Mouse (Mus musculus) heart, embryonic 15.5 days (tissue): ENCODE results near the gene Trim9. TPM values are rescaled to one million over a fixed set of nuclear protein-coding genes. Genes with fewer than 3 reads are reported as not detected.

Source experiments
- ATAC-seq: fragments of 200-750 bp; cut with Nextera tagmentation; replicated peaks from 2 replicates; pipeline ENCODE4 v1.8.0; 2017; ENCODE audit warnings: low read depth, moderate TSS enrichment; ENCODE audit not compliant: insufficient number of reproducible peaks, insufficient read depth, low FRiP score
- H3K27ac ChIP-seq: fragments of 300-500 bp; sonication (generic); 2 replicates; pipeline ENCODE4 v1.5.1; 2015; ENCODE audit warnings: mild to moderate bottlenecking, inconsistent platforms
- H3K27me3 ChIP-seq: fragments of 300-500 bp; sonication (generic); 2 replicates; pipeline ENCODE4 v1.6.1; 2015; ENCODE audit warnings: inconsistent platforms
- H3K36me3 ChIP-seq: fragments of 300-500 bp; sonication (generic); 2 replicates; pipeline ENCODE4 v1.6.1; 2015; ENCODE audit warnings: mild to moderate bottlenecking, inconsistent platforms
- H3K4me1 ChIP-seq: fragments of 300-500 bp; sonication (generic); replicated peaks from 2 replicates; pipeline ENCODE4 v1.6.1; 2015; ENCODE audit warnings: inconsistent platforms
- H3K4me2 ChIP-seq: fragments of 300-500 bp; sonication (generic); 2 replicates; pipeline ENCODE4 v1.6.1; 2015; ENCODE audit warnings: inconsistent platforms, mild to moderate bottlenecking, moderate library complexity
- H3K4me3 ChIP-seq: fragments of 300-500 bp; sonication (generic); 2 replicates; pipeline ENCODE4 v1.5.1; 2015; ENCODE audit warnings: mild to moderate bottlenecking, inconsistent platforms
- H3K9ac ChIP-seq: fragments of 300-500 bp; sonication (generic); 2 replicates; pipeline ENCODE4 v1.6.1; 2015; ENCODE audit warnings: mild to moderate bottlenecking, inconsistent platforms
- H3K9me3 ChIP-seq: fragments of 300-500 bp; sonication (generic); replicated peaks from 2 replicates; pipeline ENCODE4 v1.6.1; 2016; ENCODE audit warnings: inconsistent platforms
- WGBS: fragments of 180-500 bp; shearing (Covaris S2); methylation state at CpG from one replicate; pipeline ENCODE4 v1.1.7; 2015; ENCODE audit warnings: mixed read lengths; 5-methylcytosine and 5-hydroxymethylcytosine counted together
- polyA plus RNA-seq: library from polyadenylated mRNA; unstranded; fragments of >200 nt; fragmentation: Nextera tagmentation; extraction: Ambion mirVana; gene quantifications from 2 replicates; pipeline ENCODE4 v1.2.1, GENCODE M21; 2015

Gene Trim9
- polyA plus RNA-seq, 1 experiment from 2014 or later = 0.25 TPM

DNA sequence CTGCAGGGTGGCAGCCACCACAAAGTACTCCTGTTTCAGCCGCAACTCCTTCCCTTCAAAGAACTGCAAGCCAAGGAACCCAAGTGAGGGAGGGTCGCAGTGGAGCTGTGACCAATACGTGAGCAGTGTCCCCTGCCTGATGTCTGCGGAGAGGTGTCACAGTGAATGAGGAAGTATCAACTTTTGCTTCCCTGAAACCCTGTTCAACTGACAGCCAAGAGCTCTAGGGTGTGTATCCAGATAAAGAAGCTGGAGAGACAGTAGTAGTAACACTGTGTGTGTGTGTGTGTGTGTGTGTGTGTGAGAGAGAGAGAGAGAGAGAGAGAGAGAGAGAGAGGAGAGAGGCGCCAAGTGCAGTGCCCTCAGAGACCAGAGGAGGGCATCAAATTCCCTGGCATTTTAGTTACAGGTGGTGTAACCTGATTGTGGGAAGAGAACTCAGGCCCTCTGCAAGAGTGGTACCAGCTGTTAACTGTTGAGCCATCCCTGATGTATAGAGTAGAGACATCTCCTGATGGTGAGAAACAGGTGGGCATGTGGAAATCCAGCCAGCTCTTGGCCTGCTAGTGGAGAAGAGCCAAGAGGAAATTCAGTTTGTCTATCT, 145.4 kb downstream of the Trim9 start:
- no peak overlapping the region for H3K4me2 ChIP-seq
- H3K27ac ChIP-seq = no peak overlapping the region
- ATAC-seq = no peak
- no peak overlapping the region for H3K9ac ChIP-seq
- no peaks in the 10 kb centered on the region for H3K4me1 ChIP-seq
- no peak overlapping the region for H3K4me3 ChIP-seq
- H3K27me3 ChIP-seq = no peaks in the 10 kb centered on the region
- H3K36me3 ChIP-seq = peaks cover 36% of the 10 kb centered on the region
- 68% methylated on average over 5 of the region's 5 CpGs for WGBS
- no peaks in the 10 kb centered on the region for H3K9me3 ChIP-seq

DNA sequence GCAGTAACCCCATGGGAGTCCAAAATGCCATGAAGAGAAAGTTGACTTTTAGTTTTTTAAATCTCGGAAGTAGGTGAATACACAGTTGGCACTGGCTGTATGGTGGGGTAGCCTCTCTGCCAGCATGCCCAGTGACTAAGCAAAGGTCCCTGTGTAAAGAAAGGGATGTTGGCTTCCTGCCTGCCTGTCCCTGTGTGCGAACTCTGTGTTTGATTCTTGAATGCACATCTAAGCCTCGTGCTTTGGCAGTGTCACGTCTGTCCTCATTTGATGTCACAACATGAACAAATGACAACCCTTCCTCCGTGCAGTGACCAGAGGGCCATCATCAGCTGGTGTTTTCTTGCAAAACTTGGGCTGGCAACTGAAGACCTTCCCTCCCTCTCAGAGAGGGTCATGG, 151.1 kb downstream of the Trim9 start:
- Histone ChIP-seq H3K9me3 (no peaks in the 10 kb centered on the region), H3K27ac (no peak overlapping the region), H3K4me2 (no peak overlapping the region), H3K36me3 (peaks cover 31% of the 10 kb centered on the region), H3K4me1 (no peaks in the 10 kb centered on the region), H3K9ac (no peak overlapping the region), H3K27me3 (no peaks in the 10 kb centered on the region), H3K4me3 (no peak overlapping the region)
- no peak for ATAC-seq
- WGBS = 79% methylated on average over 5 of the region's 5 CpGs

GRCm38 (mm10) chr12:70195426-70195825, 152.0 kb downstream of the Trim9 start:
- Histone ChIP-seq H3K9ac (no peak overlapping the region), H3K4me2 (no peak overlapping the region), H3K27me3 (no peaks in the 10 kb centered on the region), H3K27ac (no peak overlapping the region), H3K36me3 (peaks cover 31% of the 10 kb centered on the region), H3K9me3 (no peaks in the 10 kb centered on the region), H3K4me1 (no peaks in the 10 kb centered on the region), H3K4me3 (no peak overlapping the region)
- ATAC-seq = no peak
- WGBS = 91% methylated on average over 6 of the region's 6 CpGs

Other genes with a start within 250 kb of the Trim9 start
- 6.6 and 10.2 TPM in 2 replicates for gene Nin, start 233.9 kb downstream of the Trim9 start, polyA plus RNA-seq
- gene Abhd12b, start 193.5 kb downstream of the Trim9 start, polyA plus RNA-seq = 0.06 TPM in 1 of 2 replicates, not detected in the other
- 43.7 and 45.2 TPM in 2 replicates for gene Pygl, start 116.1 kb downstream of the Trim9 start, polyA plus RNA-seq
- 71.4 and 74.4 TPM in 2 replicates for gene Tmx1, start 105.5 kb upstream of the Trim9 start, polyA plus RNA-seq